Mouse (Mus musculus) CH12.LX (cell line): Measurements from ENCODE around the gene Maml2. TPM values are rescaled to one million over a fixed set of nuclear protein-coding genes. Genes with fewer than 3 reads are reported as not detected.
A peak's percentile ranks its signal among the peaks of the same experiment; 100 is the strongest.

Source experiments
- DNase-seq: peaks from one replicate; pipeline ENCODE4 v3.0.0-alpha.2; 2013; ENCODE audit errors: extremely low read depth
- H3K27ac ChIP-seq: 2 replicates; pipeline ENCODE4 v1.5.1; 2012; ENCODE audit warnings: low read depth, mild to moderate bottlenecking, control low read depth, moderate library complexity; ENCODE audit not compliant: insufficient read depth
- H3K27me3 ChIP-seq: replicated peaks from 2 replicates; pipeline ENCODE3; 2012; ENCODE audit warnings: inconsistent platforms
- H3K36me3 ChIP-seq, 2 experiments: replicated peaks in 1 of 2; 2 replicates each; pipeline versions ENCODE3 to v1.6.1; 2012; ENCODE audit warnings: inconsistent platforms in 1 of 2, low read length in 1 of 2, mild to moderate bottlenecking in 1 of 2, mixed read lengths in 1 of 2, moderate library complexity in 1 of 2; ENCODE audit not compliant: control insufficient read depth in 1 of 2, insufficient read depth in 1 of 2
- H3K4me1 ChIP-seq, 2 experiments: 2 replicates each; pipeline ENCODE4 v1.6.1; 2012; ENCODE audit warnings: inconsistent platforms in 1 of 2, moderate library complexity in 1 of 2; ENCODE audit not compliant: insufficient read depth in 2 of 2, control insufficient read depth in 1 of 2
- H3K4me2 ChIP-seq: 2 replicates; pipeline ENCODE4 v1.6.1; 2012; ENCODE audit warnings: low read depth, mild to moderate bottlenecking, control low read depth; ENCODE audit not compliant: poor library complexity, insufficient read depth, severe bottlenecking
- H3K4me3 ChIP-seq, 3 experiments: fragments of 150-350 bp in 1 of 3; sonication (generic) in 1 of 3; replicated peaks in 1 of 3; 2 replicates each; pipeline versions ENCODE3 to v1.5.1; 2011 to 2012; ENCODE audit warnings: low read depth in 2 of 3, low read length in 2 of 3, mild to moderate bottlenecking in 2 of 3, moderate library complexity in 2 of 3, control low read depth in 1 of 3, improper control_type of control experiment in 1 of 3, inconsistent platforms in 1 of 3, mixed read lengths in 1 of 3; ENCODE audit not compliant: poor library complexity in 1 of 3
- H3K79me2 ChIP-seq: replicated peaks from 2 replicates; pipeline ENCODE4 v1.6.1; 2012; ENCODE audit warnings: mild to moderate bottlenecking, moderate library complexity; ENCODE audit not compliant: control insufficient read depth, poor library complexity, insufficient read depth, severe bottlenecking; ENCODE audit errors: extremely low read depth
- H3K9ac ChIP-seq: 2 replicates; pipeline ENCODE4 v1.6.1; 2012; ENCODE audit warnings: low read depth, mild to moderate bottlenecking, control low read depth, moderate library complexity; ENCODE audit not compliant: insufficient read depth
- H3K9me3 ChIP-seq: replicated peaks from 2 replicates; pipeline ENCODE3; 2012; ENCODE audit warnings: low read length, inconsistent platforms, mixed read lengths
- CHD1 ChIP-seq: IDR thresholded peaks from 2 replicates; pipeline ENCODE4 v1.6.1; 2012; ENCODE audit warnings: low read depth, low read length, improper control_type of control experiment, inconsistent platforms
- ELF1 ChIP-seq: IDR thresholded peaks from 2 replicates; pipeline ENCODE4 v1.6.1; 2014; ENCODE audit warnings: low read depth, mild to moderate bottlenecking, inconsistent platforms, low read length, improper control_type of control experiment
- ETS1 ChIP-seq: conservative IDR thresholded peaks from 2 replicates; pipeline ENCODE4 v1.6.1; 2012; ENCODE audit warnings: low read depth, mild to moderate bottlenecking, inconsistent platforms, low read length, improper control_type of control experiment, moderate library complexity
- HCFC1 ChIP-seq: IDR thresholded peaks from 2 replicates; pipeline ENCODE4 v1.6.1; 2012; ENCODE audit warnings: low read depth, mild to moderate bottlenecking, inconsistent platforms, low read length, improper control_type of control experiment
- KAT2A ChIP-seq: IDR thresholded peaks from 2 replicates; pipeline ENCODE4 v1.6.1; 2012; ENCODE audit warnings: low read length, improper control_type of control experiment, inconsistent platforms; ENCODE audit not compliant: insufficient replicate concordance
- MXI1 ChIP-seq: IDR thresholded peaks from 2 replicates; pipeline ENCODE4 v1.6.1; 2011; ENCODE audit warnings: mild to moderate bottlenecking, low read depth, low read length, improper control_type of control experiment
- NELFE ChIP-seq: IDR thresholded peaks from 2 replicates; pipeline ENCODE4 v1.6.1; 2011; ENCODE audit warnings: low read depth, low read length, improper control_type of control experiment
- NRF1 ChIP-seq: IDR thresholded peaks from 2 replicates; pipeline ENCODE4 v1.6.1; 2014; ENCODE audit warnings: low read depth, mild to moderate bottlenecking, inconsistent platforms, low read length, improper control_type of control experiment, moderate library complexity
- POLR2A ChIP-seq: IDR thresholded peaks from 2 replicates; pipeline ENCODE4 v1.6.1; 2011; ENCODE audit warnings: low read depth, mild to moderate bottlenecking, improper control_type of control experiment, low read length
- POLR2AphosphoS2 ChIP-seq: IDR thresholded peaks from 2 replicates; pipeline ENCODE4 v1.6.1; 2011; ENCODE audit warnings: low read depth, low read length, improper control_type of control experiment
- SIN3A ChIP-seq: IDR thresholded peaks from 2 replicates; pipeline ENCODE4 v1.6.1; 2012; ENCODE audit warnings: low read length, improper control_type of control experiment, inconsistent platforms
- TBP ChIP-seq: conservative IDR thresholded peaks from 2 replicates; pipeline ENCODE4 v1.6.1; 2011; ENCODE audit warnings: low read depth, low read length, improper control_type of control experiment
- TCF12 ChIP-seq: IDR thresholded peaks from 2 replicates; pipeline ENCODE4 v1.6.1; 2014; ENCODE audit warnings: low read depth, mild to moderate bottlenecking, inconsistent platforms, low read length, improper control_type of control experiment
- USF1 ChIP-seq: IDR thresholded peaks from 2 replicates; pipeline ENCODE4 v1.6.1; 2014; ENCODE audit warnings: low read depth, mild to moderate bottlenecking, inconsistent platforms, low read length, improper control_type of control experiment
- ZC3H11A ChIP-seq: IDR thresholded peaks from 2 replicates; pipeline ENCODE4 v1.6.1; 2012; ENCODE audit warnings: low read depth, mild to moderate bottlenecking, inconsistent platforms, low read length, improper control_type of control experiment
- ZMIZ1 ChIP-seq: IDR thresholded peaks from 2 replicates; pipeline ENCODE4 v1.6.1; 2012; ENCODE audit warnings: low read depth, mild to moderate bottlenecking, inconsistent platforms, low read length, improper control_type of control experiment
- dilution Hi-C: fragments of 300-500 bp; cut with MboI; formaldehyde crosslinking; loops from 2 replicates; pipeline ENCODE4 v1.14.3; 2020; ENCODE audit warnings: low sequenced_read_pairs; ENCODE audit not compliant: extremely low pct_unique_long_range_greater_than_20kb, extremely low pct_ligation_motif_present
- in situ Hi-C: fragments of 300-500 bp; cut with MboI; formaldehyde crosslinking; loops from 3 replicates; pipeline ENCODE4 v1.14.3; 2019; ENCODE audit warnings: low sequenced_read_pairs, low pct_ligation_motif_present, low pct_unique_long_range_greater_than_20kb, mixed read lengths
- polyA plus RNA-seq: library from polyadenylated mRNA; unstranded; fragments of >175 nt; gene quantifications from 2 replicates; pipeline ENCODE4 v1.2.1, GENCODE M21; 2012; ENCODE audit warnings: low read depth; ENCODE audit not compliant: insufficient read length
- total RNA-seq, 2 experiments: library from RNA; depleted of rRNA; stranded (reverse); fragments of 300-350 nt in 1 of 2; fragments of >200 nt in 1 of 2; gene quantifications; 2 replicates each; pipeline ENCODE4 v1.2.3; 2012 to 2014

The Maml2 gene
- total and polyA plus RNA-seq, 3 experiments: 5.9 to 9.1 (median 5.9) TPM

DNA sequence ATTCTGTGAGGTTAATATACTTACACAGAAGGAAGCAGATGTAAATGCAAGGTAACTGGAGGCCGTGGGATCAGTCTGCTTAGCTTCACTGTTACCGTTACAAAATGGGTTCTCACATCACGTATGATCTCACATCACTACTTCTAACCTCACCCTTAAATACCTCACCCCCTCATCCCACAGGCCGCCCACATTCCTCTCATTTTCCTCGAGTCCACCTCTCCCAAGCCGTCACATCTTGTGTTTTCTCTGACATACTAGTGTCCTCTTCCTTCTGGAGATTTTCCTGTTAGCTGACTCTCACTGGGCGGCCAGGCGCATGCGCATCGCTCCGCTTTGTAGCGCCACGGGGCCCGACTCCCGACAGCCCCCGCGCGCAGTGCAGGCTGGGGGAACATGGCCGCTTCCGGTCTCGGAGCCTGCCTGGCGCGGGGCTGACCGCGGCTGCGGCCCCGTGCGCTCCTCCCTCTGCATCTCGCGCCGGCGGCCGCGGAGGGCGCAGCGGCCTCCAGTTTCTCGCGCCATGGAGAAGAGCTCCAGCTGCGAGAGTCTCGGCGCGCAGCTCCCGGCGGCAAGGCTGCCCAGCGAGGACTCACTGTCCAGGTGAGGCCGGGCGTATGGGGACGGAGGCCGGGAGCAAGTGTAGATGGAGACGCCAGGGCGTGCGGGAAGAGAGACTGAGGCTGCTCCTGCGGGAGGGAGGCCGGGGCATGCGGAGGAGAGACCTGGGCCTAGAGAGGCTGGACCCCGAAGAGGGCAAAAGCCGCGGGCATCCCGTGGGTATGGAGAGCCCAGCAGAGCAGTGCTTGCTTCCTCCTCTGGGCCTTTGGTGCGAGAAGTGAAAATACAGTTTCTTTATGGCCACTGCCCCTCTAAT is 451.3 kb downstream of the Maml2 start:
- DNase-seq: peak; percentile 91
- dilution Hi-C loops: no loop called here
- Histone ChIP-seq H3K79me2 (peaks cover 30% of the 10 kb centered on the region), H3K36me3 (peaks cover 0 to 8% of the 10 kb centered on the region in 2 experiments), H3K4me1 (peaks cover 2 to 11% of the 10 kb centered on the region in 2 experiments; a peak in 3 of 4 replicates), H3K4me2 (peak overlapping the region; percentile 84; the same call in 1 of the 2 replicates), H3K27me3 (no peaks in the 10 kb centered on the region), H3K9ac (peak overlapping the region; percentile 73), H3K9me3 (peaks cover 3% of the 10 kb centered on the region), H3K4me3 (peak overlapping the region; percentile 89 to 99 (median 92)), H3K27ac (peak overlapping the region; percentile 67)
- TF ChIP-seq ZMIZ1 (no peak), NELFE (peak; percentile 84), ELF1 (peak; percentile 91), TCF12 (peak; percentile 92), USF1 (peak; percentile 35; the same call in 1 of the 2 replicates), MXI1 (peak; percentile 29; the same call in 1 of the 2 replicates), TBP (peak; percentile 75; the same call in 1 of the 2 replicates), POLR2A (peak; percentile 95), NRF1 (peak; percentile 98), HCFC1 (peak; percentile 85), POLR2AphosphoS2 (peak; percentile 92; the same call in 1 of the 2 replicates), KAT2A (peak; percentile 74; the same call in 1 of the 2 replicates), ETS1 (no peak), ZC3H11A (no peak)
- in situ Hi-C loops: no loop called here

DNA sequence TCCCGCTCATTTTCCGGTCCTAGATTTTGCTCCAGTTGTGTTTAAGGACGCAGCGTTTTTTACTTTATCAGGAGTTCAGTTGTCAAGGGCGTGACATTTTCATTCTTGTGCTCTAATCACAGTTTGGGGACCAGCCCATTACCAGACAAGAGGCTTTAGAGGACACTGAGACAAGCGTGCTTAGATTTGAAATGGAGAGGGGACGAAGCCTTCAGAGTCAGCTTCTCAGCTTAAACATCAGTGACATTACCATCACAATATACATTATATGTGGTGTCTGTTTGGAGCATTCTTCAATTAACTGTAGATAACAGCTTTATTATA is 451.9 kb downstream of the Maml2 start:
- H3K27ac ChIP-seq: no peak overlapping the region
- peaks cover 3% of the 10 kb centered on the region for H3K9me3 ChIP-seq
- dilution Hi-C loops (no loop called here), in situ Hi-C loops (no loop called here)
- H3K4me2 ChIP-seq: peak overlapping the region; percentile 54
- DNase-seq: peak; percentile 44
- H3K9ac ChIP-seq: peak overlapping the region; percentile 73
- H3K79me2 ChIP-seq: peaks cover 30% of the 10 kb centered on the region
- no peaks in the 10 kb centered on the region for H3K27me3 ChIP-seq
- no peak for TF ChIP-seq CHD1
- TF ChIP-seq SIN3A: 0 out of 2 replicates have a peak, but pooled peaks have one; percentile 32
- H3K4me3 ChIP-seq: peak overlapping the region; percentile 89 to 99 (median 92)
- H3K36me3 ChIP-seq: peaks cover 0 to 8% of the 10 kb centered on the region in 2 experiments
- peaks cover 2 to 11% of the 10 kb centered on the region in 2 experiments; a peak in 3 of 4 replicates for H3K4me1 ChIP-seq
